Mouse (Mus musculus) liver, adult 2 months (tissue): ENCODE data around the gene Gm3238. TPM values are rescaled to one million over a fixed set of nuclear protein-coding genes. Genes with fewer than 3 reads are reported as not detected.

Experiments used
- DNase-seq: peaks from one replicate; pipeline ENCODE4 v3.0.0-alpha.2; 2011; ENCODE audit warnings: low read depth, low spot score; ENCODE audit errors: extremely low read depth
- H3K27ac ChIP-seq: fragments of 200-500 bp; replicated peaks from 2 replicates; pipeline ENCODE4 v1.5.1; 2012; ENCODE audit warnings: low read depth, mild to moderate bottlenecking, control low read depth, inconsistent platforms, low read length; ENCODE audit not compliant: insufficient read depth
- H3K27me3 ChIP-seq: fragments of 200-500 bp; 2 replicates; pipeline ENCODE4 v1.6.1; 2012; ENCODE audit warnings: mild to moderate bottlenecking, moderate library complexity, low read length, inconsistent platforms; ENCODE audit not compliant: control insufficient read depth, insufficient read depth
- H3K36me3 ChIP-seq: fragments of 200-500 bp; 2 replicates; pipeline ENCODE4 v1.6.1; 2012; ENCODE audit warnings: low read length, inconsistent platforms; ENCODE audit not compliant: control insufficient read depth, insufficient read depth
- H3K4me1 ChIP-seq: fragments of 200-500 bp; 2 replicates; pipeline ENCODE4 v1.6.1; 2011; ENCODE audit warnings: low read length; ENCODE audit not compliant: control insufficient read depth, insufficient read depth
- H3K4me3 ChIP-seq: fragments of 200-500 bp; 2 replicates; pipeline ENCODE4 v1.5.1; 2011; ENCODE audit warnings: low read depth, mild to moderate bottlenecking, control low read depth, low read length, moderate library complexity; ENCODE audit not compliant: insufficient read depth
- H3K79me2 ChIP-seq: fragments of 200-500 bp; 2 replicates; pipeline ENCODE4 v1.6.1; 2012; ENCODE audit warnings: inconsistent platforms, mild to moderate bottlenecking, low read length, moderate library complexity; ENCODE audit not compliant: control insufficient read depth, insufficient read depth
- H3K9ac ChIP-seq: fragments of 200-500 bp; 2 replicates; pipeline ENCODE4 v1.6.1; 2012; ENCODE audit warnings: low read depth, mild to moderate bottlenecking, control low read depth, inconsistent platforms, low read length
- CTCF ChIP-seq: fragments of 200-500 bp; IDR thresholded peaks from 2 replicates; pipeline ENCODE4 v1.5.1; 2011; ENCODE audit warnings: low read depth, low read length, control low read depth
- POLR2A ChIP-seq: fragments of 200-500 bp; IDR thresholded peaks from 2 replicates; pipeline ENCODE4 v1.6.1; 2011; ENCODE audit warnings: low read length, control low read depth; ENCODE audit not compliant: insufficient read depth; ENCODE audit errors: extremely low read depth
- WGBS: fragments of 180-500 bp; shearing (Covaris S2); methylation state at CpG from one replicate; pipeline ENCODE4 v1.1.7; 2018; 5-methylcytosine and 5-hydroxymethylcytosine counted together
- polyA plus RNA-seq: library from polyadenylated mRNA; depleted of rRNA; stranded (reverse); fragments of >200 nt; gene quantifications from 2 replicates; pipeline ENCODE4 v1.2.3, GENCODE M21; 2012; rRNA removed
- total RNA-seq: library from RNA; depleted of rRNA; stranded (reverse); fragments of >200 nt; gene quantifications from 2 replicates; pipeline ENCODE4 v1.2.3, GENCODE M21; 2014; rRNA removed

Gm3238 gene
- total and polyA plus RNA-seq, 2 experiments, result not detected

GRCm38 (mm10) chr10:77724855-77725254 is 46.3 kb downstream of the Gm3238 start:
- TF ChIP-seq POLR2A, result no peak
- TF ChIP-seq CTCF, result peak; percentile 25; the same call in 1 of the 2 replicates
- Histone ChIP-seq H3K27me3 (no peaks in the 10 kb centered on the region), H3K9ac (no peak overlapping the region), H3K27ac (no peak overlapping the region), H3K4me3 (no peak overlapping the region), H3K4me1 (no peaks in the 10 kb centered on the region), H3K36me3 (no peaks in the 10 kb centered on the region), H3K79me2 (no peaks in the 10 kb centered on the region)
- DNase-seq, result no peak
- 77% methylated on average over 8 of the region's 8 CpGs for whole genome bisulfite sequencing

Other genes starting within 250 kb of the Gm3238 start
Only the 30 nearest of the 32 such genes appear.
- gene Pttg1ip, start 189.6 kb downstream of the Gm3238 start, total RNA-seq, result 146 and 168 TPM in 2 replicates
- 218 and 238 TPM in 2 replicates for gene Pttg1ip, start 189.6 kb downstream of the Gm3238 start, polyA plus RNA-seq
- gene Sumo3, start 165.2 kb downstream of the Gm3238 start, total RNA-seq, result 59.6 and 108 TPM in 2 replicates
- gene Sumo3, start 165.2 kb downstream of the Gm3238 start, polyA plus RNA-seq, result 170 and 226 TPM in 2 replicates
- 0.47 TPM in 1 of 2 replicates, not detected in the other for gene Gm49325, start 165.1 kb downstream of the Gm3238 start, total RNA-seq
- gene Gm49325, start 165.1 kb downstream of the Gm3238 start, polyA plus RNA-seq, result not detected in 2 replicates
- gene Ube2g2, start 149.1 kb downstream of the Gm3238 start, total RNA-seq, result 21.6 and 22.3 TPM in 2 replicates
- 30.4 and 34.2 TPM in 2 replicates for gene Ube2g2, start 149.1 kb downstream of the Gm3238 start, polyA plus RNA-seq
- gene Tspear, start 84.8 kb downstream of the Gm3238 start, total RNA-seq, result 0.07 and 0.09 TPM in 2 replicates
- 0.12 and 0.50 TPM in 2 replicates for gene Tspear, start 84.8 kb downstream of the Gm3238 start, polyA plus RNA-seq
- gene Gm19402, start 80.6 kb downstream of the Gm3238 start, total RNA-seq, result not detected in 2 replicates
- not detected in 2 replicates for gene Gm19402, start 80.6 kb downstream of the Gm3238 start, polyA plus RNA-seq
- not detected in 2 replicates for gene Gm9508, start 74.1 kb downstream of the Gm3238 start, total RNA-seq
- not detected in 2 replicates for gene Gm9508, start 74.1 kb downstream of the Gm3238 start, polyA plus RNA-seq
- gene Gm10272, start 64.7 kb downstream of the Gm3238 start, total RNA-seq, result not detected in 2 replicates
- gene Gm10272, start 64.7 kb downstream of the Gm3238 start, polyA plus RNA-seq, result not detected in 2 replicates
- gene Gm10024, start 59.9 kb downstream of the Gm3238 start, total RNA-seq, result not detected in 2 replicates
- gene Gm10024, start 59.9 kb downstream of the Gm3238 start, polyA plus RNA-seq, result not detected in 2 replicates
- not detected in 2 replicates for gene Gm10142, start 55.5 kb downstream of the Gm3238 start, total RNA-seq
- not detected in 2 replicates for gene Gm10142, start 55.5 kb downstream of the Gm3238 start, polyA plus RNA-seq
- gene Krtap12-1, start 50.7 kb downstream of the Gm3238 start, total RNA-seq, result not detected in 2 replicates
- gene Krtap12-1, start 50.7 kb downstream of the Gm3238 start, polyA plus RNA-seq, result not detected in 2 replicates
- not detected in 2 replicates for gene Gm10100, start 44.8 kb downstream of the Gm3238 start, total RNA-seq
- not detected in 2 replicates for gene Gm10100, start 44.8 kb downstream of the Gm3238 start, polyA plus RNA-seq
- gene Gm18596, start 28.7 kb downstream of the Gm3238 start, total RNA-seq, result not detected in 2 replicates
- not detected in 2 replicates for gene Gm18596, start 28.7 kb downstream of the Gm3238 start, polyA plus RNA-seq
- gene Gm9736, start 20.0 kb downstream of the Gm3238 start, total RNA-seq, result not detected in 2 replicates
- not detected in 2 replicates for gene Gm9736, start 20.0 kb downstream of the Gm3238 start, polyA plus RNA-seq
- not detected in 2 replicates for gene Gm3233, start 11.6 kb downstream of the Gm3238 start, total RNA-seq
- not detected in 2 replicates for gene Gm3233, start 11.6 kb downstream of the Gm3238 start, polyA plus RNA-seq
- gene Gm7138, start 5.6 kb upstream of the Gm3238 start, total RNA-seq, result not detected in 2 replicates
- gene Gm7138, start 5.6 kb upstream of the Gm3238 start, polyA plus RNA-seq, result not detected in 2 replicates
- gene Gm3250, start 11.2 kb upstream of the Gm3238 start, total RNA-seq, result not detected in 2 replicates
- not detected in 2 replicates for gene Gm3250, start 11.2 kb upstream of the Gm3238 start, polyA plus RNA-seq
- gene Gm7137, start 16.9 kb upstream of the Gm3238 start, total RNA-seq, result not detected in 2 replicates
- gene Gm7137, start 16.9 kb upstream of the Gm3238 start, polyA plus RNA-seq, result not detected in 2 replicates
- gene Gm9639, start 23.8 kb upstream of the Gm3238 start, total RNA-seq, result not detected in 2 replicates
- gene Gm9639, start 23.8 kb upstream of the Gm3238 start, polyA plus RNA-seq, result not detected in 2 replicates
- gene Gm19668, start 27.8 kb upstream of the Gm3238 start, total RNA-seq, result not detected in 2 replicates
- not detected in 2 replicates for gene Gm19668, start 27.8 kb upstream of the Gm3238 start, polyA plus RNA-seq
- not detected in 2 replicates for gene Gm9507, start 40.5 kb upstream of the Gm3238 start, total RNA-seq
- not detected in 2 replicates for gene Gm9507, start 40.5 kb upstream of the Gm3238 start, polyA plus RNA-seq
- not detected in 2 replicates for gene Gm2696, start 43.4 kb upstream of the Gm3238 start, total RNA-seq
- not detected in 2 replicates for gene Gm2696, start 43.4 kb upstream of the Gm3238 start, polyA plus RNA-seq
- not detected in 2 replicates for gene Krtap10-4, start 55.8 kb upstream of the Gm3238 start, total RNA-seq
- not detected in 2 replicates for gene Krtap10-4, start 55.8 kb upstream of the Gm3238 start, polyA plus RNA-seq
- gene Krtap10-10, start 64.6 kb upstream of the Gm3238 start, total RNA-seq, result not detected in 2 replicates
- not detected in 2 replicates for gene Krtap10-10, start 64.6 kb upstream of the Gm3238 start, polyA plus RNA-seq
- not detected in 2 replicates for gene Gm36176, start 75.5 kb upstream of the Gm3238 start, total RNA-seq
- gene Gm36176, start 75.5 kb upstream of the Gm3238 start, polyA plus RNA-seq, result not detected in 2 replicates
- not detected in 2 replicates for gene Gm10318, start 81.5 kb upstream of the Gm3238 start, total RNA-seq
- not detected in 2 replicates for gene Gm10318, start 81.5 kb upstream of the Gm3238 start, polyA plus RNA-seq
- not detected in 2 replicates for gene Gm3285, start 90.7 kb upstream of the Gm3238 start, total RNA-seq
- gene Gm3285, start 90.7 kb upstream of the Gm3238 start, polyA plus RNA-seq, result not detected in 2 replicates
- gene Lrrc3, start 131.2 kb upstream of the Gm3238 start, total RNA-seq, result 20.9 and 26.7 TPM in 2 replicates
- 57.0 and 64.1 TPM in 2 replicates for gene Lrrc3, start 131.2 kb upstream of the Gm3238 start, polyA plus RNA-seq
- gene Trpm2, start 199.2 kb upstream of the Gm3238 start, total RNA-seq, result 3.1 and 4.1 TPM in 2 replicates
- 2.1 and 3.3 TPM in 2 replicates for gene Trpm2, start 199.2 kb upstream of the Gm3238 start, polyA plus RNA-seq
- 5.9 and 8.0 TPM in 2 replicates for gene 1810043G02Rik, start 207.2 kb upstream of the Gm3238 start, total RNA-seq
- gene 1810043G02Rik, start 207.2 kb upstream of the Gm3238 start, polyA plus RNA-seq, result 13.2 and 13.7 TPM in 2 replicates